Mouse (Mus musculus) lung, adult 2 months (tissue): ENCODE data around the gene Hcst. TPM values are rescaled to one million over a fixed set of nuclear protein-coding genes. Genes with fewer than 3 reads are reported as not detected.
A peak's percentile ranks its signal among the peaks of the same experiment; 100 is the strongest.

Source experiments
- DNase-seq: peaks from one replicate; pipeline ENCODE4 v3.0.0; 2022
- H3K4me1 ChIP-seq: fragments of 200-500 bp; 2 replicates; pipeline ENCODE4 v1.6.1; 2011; ENCODE audit warnings: low read length; ENCODE audit not compliant: control insufficient read depth, insufficient read depth
- H3K4me3 ChIP-seq: fragments of 200-500 bp; replicated peaks from 2 replicates; pipeline ENCODE3; 2011; ENCODE audit warnings: low read depth, mild to moderate bottlenecking, control low read depth, low read length; ENCODE audit errors: extremely low read depth
- CTCF ChIP-seq: fragments of 200-500 bp; IDR thresholded peaks from 2 replicates; pipeline ENCODE4 v1.5.1; 2011; ENCODE audit warnings: mild to moderate bottlenecking, low read length, control low read depth; ENCODE audit not compliant: insufficient read depth
- POLR2A ChIP-seq: fragments of 200-500 bp; IDR thresholded peaks from 2 replicates; pipeline ENCODE4 v1.6.1; 2011; ENCODE audit warnings: low read depth, mild to moderate bottlenecking, control low read depth, low read length, borderline replicate concordance; ENCODE audit errors: extremely low read depth
- WGBS: fragments of 180-500 bp; shearing (Covaris S2); methylation state at CpG from one replicate; pipeline ENCODE4 v1.1.7; 2018; 5-methylcytosine and 5-hydroxymethylcytosine counted together
- polyA plus RNA-seq: library from polyadenylated mRNA; depleted of rRNA; stranded (reverse); fragments of >200 nt; gene quantifications from 2 replicates; pipeline ENCODE4 v1.2.3, GENCODE M21; 2012

Gene Hcst
- polyA plus RNA-seq, 1 experiment = 33.9 TPM

DNA sequence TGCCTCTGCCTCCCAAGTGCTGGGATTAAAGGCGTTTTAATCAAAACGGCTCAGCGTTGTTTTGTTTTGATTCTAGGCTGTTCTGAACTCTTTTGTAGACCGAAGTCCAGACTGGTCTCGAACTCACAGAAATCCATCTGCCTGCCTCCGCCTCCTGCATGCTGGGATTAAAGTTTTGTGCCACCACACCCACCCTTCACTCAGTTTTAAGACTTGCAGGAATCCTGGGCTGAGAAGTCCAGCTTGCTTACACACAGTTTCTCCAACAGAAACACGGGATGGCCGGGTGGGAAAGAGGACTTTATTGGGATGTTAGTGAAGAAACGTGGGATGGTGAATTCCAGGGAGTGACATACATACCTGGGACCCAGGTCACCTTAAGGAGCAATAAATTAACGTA lies 15.0 kb upstream of the Hcst start:
- no peak for TF ChIP-seq CTCF
- TF ChIP-seq POLR2A = no peak
- Histone ChIP-seq H3K4me3 (no peak overlapping the region), H3K4me1 (no peaks in the 10 kb centered on the region)
- no peak for DNase-seq
- WGBS = 69% methylated on average over 10 of the region's 10 CpGs

DNA sequence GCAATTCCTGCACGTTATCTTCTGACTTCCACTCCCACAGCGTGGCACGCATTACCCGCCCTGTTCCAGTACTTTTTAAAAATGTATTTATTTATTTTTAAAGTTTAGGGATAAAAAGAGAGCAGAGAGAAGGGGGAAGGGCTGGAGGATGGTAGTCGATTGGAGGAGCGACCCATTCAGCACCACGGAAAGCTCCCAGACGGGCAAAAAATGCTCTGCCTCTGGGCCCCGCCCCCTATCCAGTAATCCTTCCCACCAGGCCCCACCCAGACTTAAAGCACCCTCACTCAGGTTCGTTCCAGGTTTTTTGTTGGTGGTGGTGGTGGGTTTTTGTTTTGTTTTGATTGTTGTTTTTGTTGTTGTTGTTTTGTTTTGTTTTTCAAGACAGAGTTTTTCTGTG lies 14.6 kb upstream of the Hcst start:
- Histone ChIP-seq H3K4me1 (no peaks in the 10 kb centered on the region), H3K4me3 (no peak overlapping the region)
- TF ChIP-seq CTCF (no peak), POLR2A (no peak)
- 3% methylated on average over 10 of the region's 10 CpGs for WGBS
- DNase-seq = no peak

DNA sequence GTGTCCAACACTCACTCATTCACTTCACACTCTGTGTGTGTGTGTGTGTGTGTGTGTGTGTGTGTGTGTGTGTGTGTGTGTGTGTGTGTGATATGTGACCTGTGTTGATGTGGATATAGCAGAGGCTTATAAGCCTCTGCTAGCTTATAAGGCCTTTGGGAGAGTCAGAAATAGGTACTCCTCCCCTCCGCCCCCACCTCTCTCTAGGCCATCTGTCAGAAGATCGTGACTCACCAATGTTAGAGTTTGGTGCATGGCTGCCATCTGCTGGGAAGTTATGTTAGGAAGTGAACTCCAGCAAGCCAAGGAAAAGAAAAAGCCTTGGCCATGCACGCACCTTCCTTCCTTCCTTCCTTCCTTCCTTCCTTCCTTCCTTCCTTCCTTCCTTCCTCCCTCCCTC lies 12.1 kb upstream of the Hcst start:
- Histone ChIP-seq H3K4me3 (no peak overlapping the region), H3K4me1 (no peaks in the 10 kb centered on the region)
- DNase-seq = no peak
- WGBS = 7% methylated on average over 3 of the region's 3 CpGs
- TF ChIP-seq POLR2A = no peak
- TF ChIP-seq CTCF = 0 out of 2 replicates have a peak, but pooled peaks have one; percentile 25

DNA sequence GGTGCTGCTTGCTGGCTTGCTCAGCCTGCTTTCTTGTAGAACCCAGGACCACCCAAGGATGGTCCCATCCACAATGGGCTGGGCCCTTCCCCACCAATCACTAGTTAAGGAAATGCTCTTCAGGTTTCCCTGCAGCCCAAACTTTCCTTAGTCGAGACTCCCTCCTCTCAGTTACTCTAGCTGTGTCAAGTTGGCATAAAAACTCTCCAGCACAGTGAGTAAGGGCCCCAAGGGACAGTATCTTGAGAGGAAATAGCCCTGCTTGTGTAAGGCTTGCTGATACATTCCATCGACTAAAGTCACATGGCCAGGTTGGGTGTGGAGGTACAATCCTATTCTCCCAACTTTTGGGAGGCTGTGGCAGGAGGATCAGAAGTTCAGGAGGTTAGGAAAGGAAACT lies 10.5 kb upstream of the Hcst start:
- Histone ChIP-seq H3K4me3 (no peak overlapping the region), H3K4me1 (no peaks in the 10 kb centered on the region)
- WGBS = 34% methylated on average over 2 of the region's 2 CpGs
- no peak for DNase-seq
- no peak for TF ChIP-seq POLR2A
- no peak for TF ChIP-seq CTCF

DNA sequence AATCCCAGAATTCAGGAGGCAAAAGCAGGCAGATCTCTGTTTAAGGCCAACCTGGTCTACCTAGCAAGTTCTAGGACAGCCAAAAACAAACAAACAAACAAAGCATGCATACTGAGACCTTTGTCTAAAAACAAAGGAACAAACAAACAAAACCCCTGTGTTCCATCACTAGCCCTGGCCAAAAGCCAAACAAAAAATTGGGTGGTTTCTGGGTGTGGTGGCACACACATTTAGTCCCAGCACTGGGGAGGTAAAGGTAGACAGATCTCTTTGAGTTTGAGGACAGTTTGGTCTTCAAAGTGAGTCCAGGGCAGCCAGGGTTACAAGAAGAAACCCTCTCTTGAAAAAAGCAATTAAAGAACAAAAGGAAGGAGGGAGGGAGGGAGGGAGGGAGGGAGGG lies 9.7 kb upstream of the Hcst start:
- TF ChIP-seq POLR2A (no peak), CTCF (no peak)
- H3K4me1 ChIP-seq = no peaks in the 10 kb centered on the region
- no peak overlapping the region for H3K4me3 ChIP-seq
- no peak for DNase-seq

DNA sequence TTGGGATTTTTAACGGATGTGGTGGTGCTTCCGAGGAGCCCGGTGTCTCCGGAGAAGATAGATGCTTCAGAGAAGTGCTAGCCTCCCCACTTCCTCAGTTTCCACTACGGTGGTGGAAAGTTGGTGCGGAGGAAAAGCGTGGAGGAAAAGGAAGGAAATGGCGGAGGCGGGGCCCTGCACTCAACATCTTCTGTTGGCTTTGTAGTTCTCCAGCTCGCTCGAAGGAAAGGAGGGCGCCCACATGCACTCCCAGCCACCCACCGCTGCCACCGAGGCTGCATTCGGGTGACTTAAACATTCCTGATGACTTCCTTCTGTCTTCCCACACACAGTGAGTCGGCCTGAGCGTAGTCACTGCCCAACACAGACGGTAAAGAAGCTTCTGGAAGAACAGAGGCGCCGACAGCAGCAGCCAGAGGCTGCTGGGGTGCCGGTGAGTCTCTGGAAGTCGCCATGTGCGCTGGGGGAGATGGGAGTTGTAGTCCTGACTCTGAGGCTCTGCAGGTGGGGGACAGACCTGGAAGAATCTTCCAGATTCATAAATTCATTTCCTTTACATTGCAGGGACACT lies 3.5 kb upstream of the Hcst start:
- TF ChIP-seq POLR2A (0 out of 2 replicates have a peak, but pooled peaks have one; percentile 4), CTCF (no peak)
- peak overlapping the region; percentile 67 for H3K4me3 ChIP-seq
- 13% methylated on average over 23 of the region's 23 CpGs for WGBS
- no peaks in the 10 kb centered on the region; the same call in 1 of the 2 replicates for H3K4me1 ChIP-seq
- DNase-seq = peak; percentile 35

DNA sequence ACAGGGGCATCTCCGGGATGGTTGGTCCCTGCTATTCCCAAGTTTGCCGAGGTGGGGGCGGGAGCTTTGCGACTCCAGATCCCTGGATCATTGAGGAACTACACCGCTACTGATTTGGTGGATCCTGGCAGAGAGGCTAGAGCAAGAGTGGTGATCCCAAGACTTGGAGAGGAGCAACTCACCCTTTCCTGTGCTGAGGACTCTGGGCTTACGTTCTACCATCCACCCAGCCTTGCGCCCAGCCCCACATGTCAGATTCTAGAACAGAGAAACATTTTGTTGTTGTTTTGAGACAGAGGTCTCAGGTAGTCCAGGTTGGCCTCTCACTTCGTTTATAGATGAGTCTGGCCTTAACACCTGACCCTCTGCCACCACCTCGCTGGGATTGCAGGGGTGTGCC lies 2.9 kb upstream of the Hcst start:
- H3K4me3 ChIP-seq = peak overlapping the region; percentile 67
- H3K4me1 ChIP-seq = no peaks in the 10 kb centered on the region; the same call in 1 of the 2 replicates
- TF ChIP-seq POLR2A = no peak
- no peak for TF ChIP-seq CTCF
- no peak for DNase-seq
- WGBS = 4% methylated on average over 9 of the region's 9 CpGs

DNA sequence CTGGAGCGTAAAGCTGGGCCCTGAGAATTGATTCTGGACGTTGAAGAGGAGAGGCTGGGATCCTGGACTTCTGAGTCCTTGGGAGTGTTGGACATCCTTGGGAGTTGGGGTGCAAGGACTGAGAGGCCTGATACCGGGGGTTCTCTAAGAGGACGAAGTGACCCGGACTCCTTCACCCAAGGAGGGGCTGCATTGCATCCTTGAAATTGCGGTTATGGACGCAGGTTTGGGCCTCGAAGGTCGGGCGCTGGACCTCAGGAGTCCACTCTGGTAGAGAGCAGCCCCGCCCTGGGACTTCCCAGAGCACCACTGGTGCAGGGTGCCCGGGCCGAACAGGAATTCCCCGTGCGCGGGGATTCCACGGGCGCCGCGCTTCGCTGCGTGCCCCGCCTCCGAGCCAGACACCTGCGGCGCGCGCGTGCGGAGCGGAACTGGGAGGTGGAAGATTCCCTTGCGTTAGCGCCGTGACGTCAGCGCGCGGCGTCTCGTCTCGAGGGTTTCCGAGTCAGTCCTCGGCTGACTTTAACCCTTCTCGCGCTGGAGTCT lies 2.3 kb upstream of the Hcst start:
- Histone ChIP-seq H3K4me3 (peak overlapping the region; percentile 67), H3K4me1 (no peaks in the 10 kb centered on the region; the same call in 1 of the 2 replicates)
- TF ChIP-seq CTCF (no peak), POLR2A (peak; percentile 36; the same call in 1 of the 2 replicates)
- peak; percentile 80 for DNase-seq
- WGBS = under 1% methylated on average over 45 of the region's 45 CpGs

DNA sequence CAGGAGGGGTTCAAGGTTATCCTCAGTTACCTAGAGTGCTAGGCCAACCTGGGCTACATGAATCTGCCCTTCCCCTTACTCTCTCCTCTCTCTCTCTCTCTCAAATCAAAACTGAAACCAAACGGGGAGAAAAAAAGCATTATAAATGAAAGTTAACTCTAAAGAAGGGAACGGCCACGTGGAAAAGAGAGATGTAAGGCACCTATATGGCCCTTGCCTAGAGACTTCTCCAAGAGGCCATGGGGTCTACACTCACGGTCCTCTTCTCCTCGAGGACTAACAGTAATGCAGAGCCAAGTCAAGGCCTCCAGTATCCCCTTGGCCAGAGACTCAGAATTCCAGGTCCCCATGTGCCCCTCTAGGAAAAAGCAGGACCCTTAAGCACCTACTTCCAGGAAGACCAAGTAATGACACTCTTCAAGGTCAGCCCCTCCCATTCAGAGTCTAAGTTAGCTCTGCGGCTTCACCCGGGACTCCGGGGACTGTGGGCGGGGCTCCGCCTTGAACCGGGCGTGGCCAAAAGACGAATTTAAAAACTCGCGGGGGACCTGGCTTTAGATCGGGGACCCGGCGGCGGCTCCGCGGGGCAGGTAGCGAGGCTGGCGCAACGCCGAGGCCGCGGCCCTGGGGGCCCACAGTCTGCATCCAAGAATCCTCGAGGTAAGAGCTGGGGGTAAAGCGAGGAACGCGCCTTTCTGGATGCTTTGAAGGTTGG lies 1.7 kb upstream of the Hcst start, which contains the start of gene Nfkbid:
TSS of gene Nfkbid (plus strand) at position 558 of the 715 bp plus-strand sequence.
- peak; percentile 76 for DNase-seq
- peak within 1 kb of the TSS; percentile 67 for H3K4me3 ChIP-seq
- TF ChIP-seq CTCF = no peak
- no peak for TF ChIP-seq POLR2A
- no peaks in the 10 kb centered on the region; the same call in 1 of the 2 replicates for H3K4me1 ChIP-seq
- 5% methylated on average over 31 of the region's 31 CpGs for WGBS
